ENCODE assay signal across 8 mouse cellular contexts in genomic region chr1:75180105-75180590, GRCm38 (mm10). TPM values are rescaled to one million over a fixed set of nuclear protein-coding genes. Genes with fewer than 3 reads are reported as not detected.
A peak's percentile ranks its signal among the peaks of the same experiment; 100 is the strongest.
DNase-seq lines count a peak whose midpoint lies in the region; ATAC-seq and TF ChIP-seq lines count a peak whose summit lies in the region.

TSS of gene Abcb6 (minus strand) at chr1:75180392.

- H3K4me2 ChIP-seq in heart, embryonic 12.5 days, result peak within 1 kb of the TSS; percentile 99
- H3K4me2 ChIP-seq in kidney, postnatal 0 days (ENCODE audit: low read length), result peak within 1 kb of the TSS; percentile 96
- peak within 1 kb of the TSS; percentile 98 for H3K4me2 ChIP-seq in liver, embryonic 11.5 days
- H3K4me2 ChIP-seq in stomach, embryonic 15.5 days, result peak within 1 kb of the TSS; percentile 99

- TF ChIP-seq POLR2A in brain, embryonic 14.5 days (IDR thresholded peaks at IDR 0.05; ENCODE audit: borderline replicate concordance, extremely low read depth, insufficient read depth, insufficient read length, poor library complexity, severe bottlenecking), result 0 out of 2 replicates have a peak, but pooled peaks have one; percentile 16

- ATAC-seq in heart, embryonic 12.5 days (ENCODE audit: insufficient number of reproducible peaks, low FRiP score), result peak; percentile 90
- ATAC-seq in kidney, postnatal 0 days (replicated peaks; ENCODE audit: low FRiP score, low read depth), result peak; percentile 89
- peak; percentile 87 for ATAC-seq in liver, embryonic 11.5 days (replicated peaks; ENCODE audit: low FRiP score)
- peak; percentile 90 for ATAC-seq in stomach, embryonic 15.5 days (ENCODE audit: insufficient read depth, low FRiP score, low read depth)

- 0% methylated on average over 31 of the region's 31 CpGs for WGBS in heart, embryonic 12.5 days
- under 1% methylated on average over 31 of the region's 31 CpGs for WGBS in kidney, postnatal 0 days
- WGBS in liver, embryonic 11.5 days, result under 1% methylated on average over 31 of the region's 31 CpGs
- under 1% methylated on average over 31 of the region's 31 CpGs for WGBS in stomach, embryonic 15.5 days

- peak within 1 kb of the TSS; percentile 56 for H3ac ChIP-seq in C2C12 (ENCODE audit: control insufficient read depth, insufficient read length, low read depth)

- H3K4me3 ChIP-seq in C2C12 (ENCODE audit: insufficient read depth, poor library complexity, severe bottlenecking), result peak within 1 kb of the TSS; percentile 41
- H3K4me3 ChIP-seq in erythroblast, embryonic 14.5 days (replicated peaks), result peak within 1 kb of the TSS; percentile 87
- H3K4me3 ChIP-seq in heart, embryonic 12.5 days, result peak within 1 kb of the TSS; percentile 71
- peak within 1 kb of the TSS; percentile 53 for H3K4me3 ChIP-seq in kidney, postnatal 0 days (replicated peaks; ENCODE audit: low read depth, low read length)
- H3K4me3 ChIP-seq in liver, embryonic 11.5 days (ENCODE audit: low read depth, low read length), result peak within 1 kb of the TSS; percentile 81
- H3K4me3 ChIP-seq in stomach, embryonic 15.5 days (replicated peaks), result peak within 1 kb of the TSS; percentile 62

- H3K27ac ChIP-seq in heart, embryonic 12.5 days (ENCODE audit: poor library complexity, severe bottlenecking), result peak within 1 kb of the TSS; percentile 64
- peak within 1 kb of the TSS; percentile 31 for H3K27ac ChIP-seq in kidney, postnatal 0 days
- H3K27ac ChIP-seq in liver, embryonic 11.5 days (ENCODE audit: low read depth, low read length), result peak within 1 kb of the TSS; percentile 98
- peak within 1 kb of the TSS; percentile 57 for H3K27ac ChIP-seq in stomach, embryonic 15.5 days

- no peaks in the 10 kb centered on the region for H3K27me3 ChIP-seq in C2C12 (ENCODE audit: control insufficient read depth, insufficient read depth, insufficient read length)
- no peaks in the 10 kb centered on the region; the same call in 1 of the 2 replicates for H3K27me3 ChIP-seq in erythroblast, embryonic 14.5 days (ENCODE audit: control insufficient read depth)
- H3K27me3 ChIP-seq in heart, embryonic 12.5 days (replicated peaks), result no peaks in the 10 kb centered on the region
- no peaks in the 10 kb centered on the region for H3K27me3 ChIP-seq in kidney, postnatal 0 days (ENCODE audit: insufficient read depth, low read length)
- no peaks in the 10 kb centered on the region for H3K27me3 ChIP-seq in liver, embryonic 11.5 days (replicated peaks; ENCODE audit: control insufficient read depth, insufficient read depth, low read length)
- no peaks in the 10 kb centered on the region for H3K27me3 ChIP-seq in stomach, embryonic 15.5 days (replicated peaks)

- H3K79me2 ChIP-seq in C2C12 (ENCODE audit: control insufficient read depth, insufficient read depth), result peaks cover 15% of the 10 kb centered on the region

- H3K9ac ChIP-seq in heart, embryonic 12.5 days, result peak within 1 kb of the TSS; percentile 83
- H3K9ac ChIP-seq in kidney, postnatal 0 days (ENCODE audit: low read depth, low read length), result peak within 1 kb of the TSS; percentile 66
- peak within 1 kb of the TSS; percentile 77 for H3K9ac ChIP-seq in liver, embryonic 11.5 days (ENCODE audit: low read depth, low read length)
- H3K9ac ChIP-seq in stomach, embryonic 15.5 days, result peak within 1 kb of the TSS; percentile 53

- no peak for TF ChIP-seq CTCF in C2C12 (IDR thresholded peaks at IDR 0.05; ENCODE audit: control insufficient read depth, insufficient read depth, insufficient read length)
- no peak for TF ChIP-seq CTCF in brain, embryonic 14.5 days (IDR thresholded peaks at IDR 0.05; ENCODE audit: borderline replicate concordance, extremely low read depth, insufficient read depth, insufficient read length)
- no peak for TF ChIP-seq CTCF in kidney, postnatal 0 days (IDR thresholded peaks at IDR 0.05; ENCODE audit: low read depth)

- peak; percentile 97 for DNase-seq in brain, embryonic 14.5 days (ENCODE audit: low read depth)
- DNase-seq in kidney, postnatal 0 days (ENCODE audit: low spot score), result peak; percentile 97
- DNase-seq in liver, embryonic 11.5 days (ENCODE audit: low spot score), result peak; percentile 88
- DNase-seq in natural killer cell, adult 2 months (ENCODE audit: low spot score in 2 of 2), result peak; percentile 72 to 79

- H3K4me1 ChIP-seq in erythroblast, embryonic 14.5 days (ENCODE audit: control insufficient read depth), result peaks cover 70% of the 10 kb centered on the region
- H3K4me1 ChIP-seq in heart, embryonic 12.5 days (replicated peaks), result peaks cover 13% of the 10 kb centered on the region
- peaks cover 6% of the 10 kb centered on the region for H3K4me1 ChIP-seq in kidney, postnatal 0 days (replicated peaks; ENCODE audit: insufficient read depth, low read length)
- H3K4me1 ChIP-seq in liver, embryonic 11.5 days (replicated peaks; ENCODE audit: control insufficient read depth, insufficient read depth, low read length), result peaks cover 18% of the 10 kb centered on the region
- H3K4me1 ChIP-seq in stomach, embryonic 15.5 days, result peaks cover 14% of the 10 kb centered on the region

- no peaks in the 10 kb centered on the region for H3K79me3 ChIP-seq in C2C12 (ENCODE audit: low read depth)

- peaks cover 7% of the 10 kb centered on the region for H3K9me3 ChIP-seq in erythroblast, embryonic 14.5 days (ENCODE audit: control insufficient read depth, low read length)
- no peaks in the 10 kb centered on the region for H3K9me3 ChIP-seq in heart, embryonic 12.5 days (replicated peaks)
- no peaks in the 10 kb centered on the region for H3K9me3 ChIP-seq in kidney, postnatal 0 days (replicated peaks; ENCODE audit: low read length)
- no peaks in the 10 kb centered on the region for H3K9me3 ChIP-seq in liver, embryonic 11.5 days (ENCODE audit: control insufficient read depth, low read length)
- no peaks in the 10 kb centered on the region for H3K9me3 ChIP-seq in stomach, embryonic 15.5 days

- peaks cover 13% of the 10 kb centered on the region for H3K36me3 ChIP-seq in C2C12 (ENCODE audit: control insufficient read depth, insufficient read depth)
- H3K36me3 ChIP-seq in erythroblast, embryonic 14.5 days (ENCODE audit: control insufficient read depth), result peaks cover 89% of the 10 kb centered on the region
- peaks cover 65% of the 10 kb centered on the region for H3K36me3 ChIP-seq in heart, embryonic 12.5 days
- H3K36me3 ChIP-seq in kidney, postnatal 0 days (ENCODE audit: insufficient read depth, low read length), result peaks cover 32% of the 10 kb centered on the region
- peaks cover 30% of the 10 kb centered on the region for H3K36me3 ChIP-seq in liver, embryonic 11.5 days (ENCODE audit: control insufficient read depth, insufficient read depth, low read length)
- peaks cover 17% of the 10 kb centered on the region for H3K36me3 ChIP-seq in stomach, embryonic 15.5 days

TF ChIP-seq in C2C12, 6 proteins besides CTCF, POLR2A, EP300 and RAD21:
- TF ChIP-seq USF1 (IDR thresholded peaks at IDR 0.05; ENCODE audit: low read depth) (peak; percentile 94), MYOD1 (IDR thresholded peaks at IDR 0.05; ENCODE audit: control insufficient read depth, insufficient read length, low read depth) (no peak), MAX (IDR thresholded peaks at IDR 0.05) (peak; percentile 87)
TF ChIP-seq in C2C12: peak in this region for 2.

RNA-seq across cellular contexts. Expression of gene Abcb6, which starts in this region (rescaled TPM):
- polyA plus RNA-seq in C2C12 (2012; fragmentation: generic; extraction: Trizol), result 34.9 TPM
- polyA plus RNA-seq in brain, embryonic 14.5 days (2012; rRNA removed), result 32.6 and 40.9 TPM in 2 replicates
- 10.0 and 12.6 TPM in 2 replicates for polyA plus RNA-seq in erythroblast, embryonic 14.5 days (2012)
- 16.6 TPM in 2 replicates for polyA plus RNA-seq in heart, embryonic 12.5 days (2016; fragmentation: Nextera tagmentation; extraction: Ambion mirVana)
- polyA plus RNA-seq in kidney, postnatal 0 days (2015; fragmentation: Nextera tagmentation; extraction: Ambion mirVana), result 34.4 and 36.8 TPM in 2 replicates
- 70.5 and 74.1 TPM in 2 replicates for polyA plus RNA-seq in liver, embryonic 11.5 days (2014; fragmentation: Nextera tagmentation; extraction: Ambion mirVana)
- polyA plus RNA-seq in stomach, embryonic 15.5 days (2015; fragmentation: Nextera tagmentation; extraction: Ambion mirVana), result 23.9 and 26.8 TPM in 2 replicates

Comparison
In these comparisons a context has a peak if more than half of its experiments do, and no peak if none do; other contexts are left out.
1. Peak in every context shown above with its lines: DNase-seq, ATAC-seq, H3K4me3 ChIP-seq and H3K27ac ChIP-seq.
2. H3K27ac ChIP-seq: peak in every context shown above with its lines; median percentile 98 in liver, embryonic 11.5 days; 64 in heart, embryonic 12.5 days; 57 in stomach, embryonic 15.5 days; 31 in kidney, postnatal 0 days.